Mouse (Mus musculus) A20 (cell line): ENCODE measurements around the gene Rasgef1b.

ENCODE experiments used
- DNase-seq: peaks from one replicate; pipeline ENCODE4 v3.0.0-alpha.2; 2011; ENCODE audit warnings: low read depth, low spot score

Gene Rasgef1b

DNA sequence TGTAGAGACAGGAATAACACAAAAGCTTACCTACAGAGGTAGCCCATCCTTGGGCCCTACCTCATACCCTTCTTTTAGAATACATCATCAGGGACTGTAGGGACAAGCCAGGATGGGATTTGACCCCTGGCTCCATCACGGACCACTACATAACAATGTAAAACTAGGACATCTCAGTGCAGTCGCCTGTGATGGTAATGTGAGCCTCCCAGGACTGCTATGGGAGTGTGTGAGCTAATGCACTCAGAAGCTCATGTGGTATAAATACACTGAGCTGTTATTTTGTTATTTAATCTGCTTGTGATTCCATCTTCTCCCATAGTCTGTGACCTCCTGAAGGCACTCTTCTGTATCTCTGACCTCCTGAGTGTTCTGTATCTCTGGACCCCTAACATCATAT is 432.5 kb downstream of the Rasgef1b start:
- DNase-seq, result no peak

DNA sequence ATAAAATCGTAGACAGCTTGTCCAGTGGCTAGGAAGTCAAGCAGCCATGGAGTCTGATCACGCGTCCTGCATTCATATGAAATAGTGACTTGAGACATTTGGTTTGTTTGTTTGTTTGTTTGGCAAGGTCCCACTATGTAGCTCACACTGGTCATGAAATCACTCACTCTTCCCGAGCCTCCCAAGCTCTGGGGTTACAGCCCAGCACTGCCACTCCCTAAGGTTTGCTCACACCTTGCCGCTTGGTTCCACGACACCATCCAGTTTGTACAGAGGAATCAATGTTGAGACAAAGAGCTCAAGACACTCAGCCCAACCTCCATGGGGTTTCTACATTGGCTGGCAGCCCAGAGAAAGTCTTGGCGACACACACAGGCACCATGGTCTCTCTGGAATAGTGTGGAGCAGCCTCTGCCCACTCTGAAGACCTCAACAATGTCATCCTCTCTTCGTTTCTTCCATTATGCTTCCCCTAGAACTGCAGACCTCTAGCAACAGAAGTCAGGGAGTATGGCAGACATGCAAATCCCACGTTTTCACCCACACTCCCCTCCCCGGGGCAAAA is 436.5 kb downstream of the Rasgef1b start:
- DNase-seq, result no peak

DNA sequence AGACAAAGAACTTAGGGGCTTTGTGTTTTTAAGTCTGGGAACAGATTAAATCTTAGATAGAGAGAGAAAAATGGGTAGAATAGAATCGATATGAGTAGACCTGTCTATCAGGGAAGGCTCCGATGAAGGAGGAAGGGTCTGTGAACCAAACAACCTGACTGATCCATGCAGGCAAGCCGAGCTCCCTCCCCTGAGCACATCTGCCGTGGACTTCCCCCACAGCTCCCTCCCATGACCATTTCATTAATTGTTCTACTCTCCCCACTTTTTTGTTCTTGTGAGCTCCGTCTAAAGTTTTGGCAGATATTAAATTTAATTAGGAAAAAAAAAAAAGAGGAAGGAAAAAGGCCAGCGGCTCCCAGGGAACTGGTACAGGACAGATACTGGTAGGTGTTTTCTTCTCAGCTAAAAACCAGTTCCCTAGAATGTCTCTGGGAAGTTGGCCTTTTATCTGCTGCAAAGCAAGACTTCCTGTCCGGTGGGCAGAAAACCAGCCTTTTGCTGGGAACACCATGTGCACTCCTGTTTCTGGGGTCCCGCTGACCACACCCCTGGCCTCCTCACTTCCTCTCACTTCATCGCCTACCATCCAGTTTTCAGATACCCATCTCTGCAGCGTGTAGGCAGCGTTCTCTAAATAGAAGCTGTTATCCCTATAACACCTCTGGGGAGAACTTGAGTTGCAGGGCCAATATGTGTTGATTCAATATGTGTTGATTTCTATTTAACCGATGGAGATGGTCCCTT is 437.6 kb downstream of the Rasgef1b start:
- DNase-seq, result no peak

DNA sequence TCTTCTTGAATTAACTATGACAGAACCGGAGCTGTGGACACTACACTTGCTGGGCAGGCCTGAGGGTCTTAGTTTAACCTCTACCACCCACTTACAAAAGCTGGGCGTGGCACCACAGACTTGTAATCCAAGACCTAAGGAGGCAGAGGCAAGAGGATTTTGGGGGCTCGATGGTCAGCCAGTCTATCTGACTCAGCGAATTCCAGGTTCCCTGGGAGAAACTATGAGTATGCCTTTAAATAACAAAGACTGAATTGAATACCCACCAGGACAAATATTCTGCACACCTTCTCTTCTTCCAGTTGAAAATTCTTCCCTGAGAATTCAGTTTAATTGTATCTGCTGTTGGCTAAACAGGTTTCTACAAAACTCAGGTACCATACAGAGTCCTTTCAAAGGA is 440.6 kb downstream of the Rasgef1b start:
- no peak for DNase-seq

DNA sequence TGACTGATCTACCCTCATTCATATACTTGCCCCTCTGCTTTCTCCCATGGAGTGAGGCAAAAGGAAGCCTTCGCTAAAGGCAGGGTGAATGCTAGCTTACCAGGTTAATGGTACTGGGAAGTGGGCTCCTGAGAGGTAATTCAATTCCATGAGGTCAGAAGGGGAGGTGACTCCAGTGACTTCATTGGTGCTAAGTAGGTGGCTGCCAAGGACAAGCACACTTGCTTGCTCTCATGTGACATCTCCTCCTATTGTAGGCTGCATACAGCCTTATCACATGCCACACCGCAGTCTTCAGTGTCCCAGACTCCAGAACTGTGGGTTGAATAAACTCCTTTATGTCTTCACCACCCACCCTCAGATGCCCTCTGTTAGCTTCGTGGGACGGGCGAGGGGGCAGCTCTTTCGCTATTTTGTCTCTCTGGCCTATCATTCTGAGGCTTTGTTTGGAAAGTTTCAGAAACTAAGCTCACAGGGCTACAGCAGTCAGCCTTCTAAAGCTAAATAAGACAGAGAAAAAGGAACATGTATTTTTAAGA is 441.1 kb downstream of the Rasgef1b start:
- DNase-seq, result no peak

DNA sequence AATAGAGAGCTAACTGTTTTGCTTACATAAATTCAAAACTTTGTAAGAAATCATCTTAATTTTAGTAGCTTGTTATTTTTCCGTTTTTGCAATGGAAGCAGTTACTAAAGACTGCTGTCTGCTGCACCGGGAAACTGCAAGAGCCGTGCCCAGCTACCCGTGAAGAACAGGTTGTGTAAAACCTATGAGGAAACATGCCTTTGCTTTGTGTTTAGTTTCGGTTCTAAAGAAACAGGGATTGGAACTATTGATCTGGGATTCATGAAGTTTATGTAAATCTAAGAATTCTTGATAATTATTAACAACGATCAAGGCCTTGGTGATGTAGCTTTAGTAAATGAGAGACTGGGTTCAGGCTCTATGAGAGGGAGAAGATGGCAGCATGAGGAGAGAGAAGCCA is 442.3 kb downstream of the Rasgef1b start:
- DNase-seq, result no peak

DNA sequence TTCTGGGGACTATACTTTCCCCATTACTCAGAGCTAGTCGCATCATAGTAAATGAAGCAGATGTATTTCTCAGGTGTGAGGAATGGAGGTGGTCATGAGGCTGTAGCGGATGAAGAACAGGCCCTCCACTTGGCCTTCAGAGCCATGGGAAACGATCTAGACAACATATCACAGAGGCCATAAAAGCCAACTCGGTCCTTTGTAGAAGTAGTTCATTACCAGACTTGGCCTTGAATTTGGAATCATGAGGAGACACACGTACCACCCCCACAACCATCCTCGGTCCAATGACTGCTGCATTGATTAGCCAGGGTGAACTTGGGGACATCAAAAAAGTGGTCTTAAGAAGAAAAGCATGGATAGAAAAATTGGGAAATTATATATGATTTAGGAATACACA is 442.8 kb downstream of the Rasgef1b start:
- no peak for DNase-seq

DNA sequence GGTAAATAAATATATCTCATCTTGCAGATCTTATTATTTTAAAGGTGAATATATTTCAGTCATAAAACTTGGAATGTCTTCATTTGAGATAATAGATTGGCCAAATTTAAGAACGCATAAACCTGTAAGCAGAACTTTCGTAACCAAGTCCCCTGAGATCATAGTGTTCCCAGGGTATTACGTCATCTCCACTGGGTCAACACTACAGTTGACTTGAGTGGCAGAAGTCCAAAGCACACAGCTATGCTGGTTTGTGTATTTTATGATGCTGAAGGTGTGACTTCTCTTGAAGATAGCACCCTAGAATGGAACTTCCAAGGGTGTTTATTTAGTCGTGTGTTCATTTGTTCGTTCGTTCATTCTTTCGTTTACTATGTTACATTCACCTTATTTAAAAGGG is 444.5 kb downstream of the Rasgef1b start:
- no peak for DNase-seq

DNA sequence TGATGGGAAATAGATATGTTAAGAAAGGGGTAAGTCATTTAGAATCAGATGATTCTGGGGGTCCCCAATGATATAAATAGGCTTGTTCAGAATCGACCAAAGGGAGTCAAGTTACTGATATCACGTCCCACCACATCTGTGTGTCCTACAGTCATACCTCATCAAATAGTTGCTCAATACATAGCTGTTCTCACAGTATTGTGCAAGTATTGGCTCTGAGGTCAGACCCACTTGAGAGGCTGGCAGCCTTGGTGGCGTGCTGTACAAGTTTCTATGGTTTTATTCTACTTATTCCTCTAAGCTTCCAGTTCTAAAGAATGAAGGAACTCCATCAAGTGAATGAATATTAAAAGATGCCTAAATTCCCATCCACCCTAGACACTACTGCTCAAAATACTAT is 445.2 kb downstream of the Rasgef1b start:
- DNase-seq, result no peak

DNA sequence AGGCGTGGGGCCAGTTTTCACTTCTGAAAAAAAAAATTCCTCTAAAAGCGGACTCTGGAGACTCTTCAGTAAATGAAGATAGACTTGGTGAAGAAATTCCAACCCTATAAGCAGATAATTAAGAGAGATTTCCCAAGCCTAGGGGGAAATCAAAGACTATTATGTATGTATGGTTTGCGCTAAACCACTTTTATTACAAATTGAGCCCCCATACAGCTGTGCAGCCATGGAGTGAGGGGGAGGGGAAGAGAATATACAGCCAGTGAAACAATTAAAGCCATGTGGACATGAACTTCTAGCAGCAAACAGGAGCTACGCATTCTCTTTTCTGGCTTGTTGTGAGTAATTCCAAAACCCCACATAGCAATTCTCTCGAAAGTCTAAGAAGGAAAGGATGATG is 448.3 kb downstream of the Rasgef1b start:
- DNase-seq, result no peak

DNA sequence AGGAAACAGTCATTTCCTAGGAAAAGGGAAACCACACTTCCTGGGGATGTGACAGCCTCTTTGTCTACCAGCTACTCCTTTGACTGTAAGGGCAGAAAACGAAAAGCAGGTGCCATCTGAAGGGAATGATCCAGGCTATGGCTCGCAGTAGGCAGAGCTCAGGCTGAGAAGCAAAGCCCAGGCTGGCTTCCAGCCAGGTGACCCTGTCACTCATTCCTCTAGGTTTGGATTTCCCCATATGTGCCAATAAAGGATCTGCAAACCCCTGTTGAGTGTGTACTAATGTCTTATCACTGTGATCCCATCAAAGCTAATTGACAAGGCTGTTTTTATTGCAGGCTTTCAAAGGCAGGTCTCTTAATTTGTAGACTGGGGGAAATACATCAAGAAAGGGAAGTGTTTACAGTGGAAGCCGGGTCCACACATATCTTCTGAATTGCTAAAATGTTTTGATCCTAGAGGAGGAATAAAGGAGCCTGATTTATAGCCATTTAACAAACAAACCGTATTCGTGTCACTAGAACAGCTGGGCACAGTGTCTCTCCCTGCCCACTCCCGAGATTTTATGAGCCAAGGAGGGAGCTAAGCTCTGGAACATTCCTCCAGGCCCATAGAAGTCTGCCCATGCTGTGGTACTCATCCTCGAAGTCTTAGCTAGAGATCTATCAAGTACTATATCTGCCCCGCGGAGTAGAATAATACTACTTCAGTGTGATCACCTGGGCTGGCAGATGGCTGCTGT is 449.7 kb downstream of the Rasgef1b start:
- no peak for DNase-seq

DNA sequence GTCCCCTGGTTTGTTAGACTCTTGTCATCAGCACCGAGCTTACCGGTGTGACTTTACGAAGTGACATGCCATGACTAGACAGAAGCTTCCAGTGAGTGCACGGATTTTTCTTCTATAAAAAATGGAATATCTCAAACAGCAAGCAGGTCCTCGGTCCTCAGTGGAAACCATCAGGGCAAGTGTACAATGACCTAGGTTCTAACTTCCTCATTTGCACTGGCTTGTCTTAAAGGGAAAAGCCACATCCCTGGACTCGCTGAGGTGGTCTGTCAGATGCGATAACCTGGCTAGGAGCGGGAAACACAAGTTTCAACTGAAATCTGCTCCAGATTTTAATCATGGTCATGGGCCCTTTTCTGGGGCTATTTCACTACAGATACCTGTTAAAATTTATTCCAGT is 450.5 kb downstream of the Rasgef1b start:
- DNase-seq, result no peak

DNA sequence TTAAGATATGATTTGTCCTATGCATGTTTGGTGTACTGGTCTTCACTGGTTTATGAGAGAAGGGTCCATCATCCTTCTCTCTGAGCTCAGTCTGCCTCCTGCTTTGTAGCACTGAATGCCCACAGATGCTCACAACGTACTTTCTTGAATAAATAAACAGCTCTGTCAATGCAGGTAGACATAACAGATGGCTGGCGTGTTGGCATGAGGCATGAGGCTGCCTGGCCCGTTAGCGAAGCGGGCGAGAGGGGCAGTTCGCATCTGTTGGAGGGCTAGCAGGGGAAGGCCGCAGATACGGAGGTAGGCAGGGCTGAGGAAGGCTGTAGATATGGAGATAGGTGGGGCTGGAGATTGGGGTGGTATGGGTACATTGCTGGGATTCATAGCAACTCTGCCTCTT is 451.3 kb downstream of the Rasgef1b start:
- no peak for DNase-seq

DNA sequence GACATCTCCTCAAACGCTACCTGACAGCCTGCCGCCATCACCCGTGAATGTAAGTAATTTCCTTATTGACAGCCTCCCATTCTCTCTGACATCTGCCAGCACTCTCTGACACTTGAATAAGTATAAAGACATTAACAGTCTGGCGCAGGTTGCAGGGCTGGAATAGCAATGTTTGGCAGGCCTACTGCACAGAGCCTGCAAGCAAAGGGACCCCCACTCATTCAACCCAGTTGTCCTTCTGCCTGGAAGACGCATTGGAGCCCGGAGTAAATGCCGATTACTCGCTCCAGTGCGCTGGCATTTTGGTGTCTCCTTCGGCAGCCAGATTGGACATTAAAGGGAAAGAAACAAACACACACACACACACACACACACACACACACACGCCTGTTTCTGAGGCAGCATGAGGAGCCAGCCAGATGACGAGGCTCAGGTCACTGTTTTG is 454.7 kb downstream of the Rasgef1b start:
- DNase-seq, result no peak

DNA sequence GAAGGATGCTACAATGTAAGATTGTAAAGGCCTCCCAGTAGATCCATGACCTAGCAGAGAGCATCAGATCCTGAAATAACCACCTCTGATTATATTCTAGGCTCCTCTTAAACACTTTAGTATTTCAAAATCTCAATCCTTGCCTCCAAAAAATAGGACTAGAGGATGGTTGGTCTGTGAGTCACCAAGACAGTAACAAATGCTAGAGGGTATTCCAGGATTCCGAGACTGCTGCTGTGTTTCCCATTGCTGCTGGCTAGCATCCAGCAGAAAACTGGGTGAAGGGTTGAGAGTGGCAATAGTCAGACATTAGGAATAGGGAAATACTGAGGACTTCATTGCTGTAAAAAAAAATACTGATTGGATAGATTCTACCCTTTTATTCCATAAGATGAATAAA is 457.3 kb downstream of the Rasgef1b start:
- DNase-seq, result no peak

DNA sequence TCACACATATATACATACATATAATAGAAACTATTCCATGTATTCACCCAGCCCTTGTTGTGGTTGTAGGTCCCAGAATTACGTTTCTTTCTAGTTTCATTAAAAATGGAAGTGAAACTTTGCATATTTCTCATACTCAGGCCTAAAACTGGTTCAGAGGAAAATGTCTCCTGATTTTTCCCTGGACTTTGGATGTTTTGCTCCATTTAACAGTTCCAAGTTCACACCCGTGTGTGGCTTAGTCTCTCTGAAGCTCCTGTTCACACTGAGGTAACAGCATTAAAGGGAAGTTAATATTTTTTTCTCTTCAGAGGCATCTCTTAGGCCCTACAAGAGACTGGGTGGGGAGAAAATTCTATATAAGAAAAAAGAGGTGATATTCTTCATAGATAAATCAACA is 459.7 kb downstream of the Rasgef1b start:
- DNase-seq, result no peak

DNA sequence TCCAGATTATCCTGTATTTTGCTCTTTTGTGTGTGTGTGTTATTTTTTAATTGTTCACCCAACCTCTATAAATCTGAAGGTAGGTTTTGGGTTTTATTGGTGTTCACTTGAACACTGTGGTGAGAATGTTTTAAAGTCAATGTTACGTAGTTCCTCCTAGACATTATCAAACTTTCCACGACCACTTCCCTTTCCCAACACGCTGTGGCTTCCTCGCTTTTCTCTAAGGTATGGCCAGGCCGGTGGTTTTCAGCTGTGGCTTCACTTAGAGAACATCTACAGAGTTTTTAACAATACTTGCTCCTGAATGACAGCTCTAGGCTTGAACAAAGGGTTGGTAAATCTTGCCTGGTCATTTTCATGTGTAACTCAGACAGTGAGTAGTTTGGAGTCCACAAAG is 461.5 kb downstream of the Rasgef1b start:
- DNase-seq, result no peak

DNA sequence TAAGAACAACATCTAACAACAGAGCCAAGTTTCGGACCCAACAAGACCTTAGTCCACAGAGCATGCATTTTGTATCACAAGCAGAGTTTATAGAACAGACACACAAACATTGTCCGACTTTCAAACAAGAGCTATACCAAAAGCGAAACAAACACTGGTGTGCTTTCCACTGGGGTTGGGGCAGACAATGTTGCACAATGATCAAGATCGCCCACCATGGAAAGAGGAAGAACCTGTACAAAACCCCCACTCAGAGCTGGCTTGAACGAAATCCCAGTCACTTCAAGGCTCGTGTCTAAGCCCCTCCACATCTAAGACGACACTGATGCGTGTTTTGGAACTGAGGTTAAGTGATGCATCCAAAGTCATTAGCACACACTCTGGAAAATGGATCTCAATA is 462.6 kb downstream of the Rasgef1b start:
- no peak for DNase-seq

DNA sequence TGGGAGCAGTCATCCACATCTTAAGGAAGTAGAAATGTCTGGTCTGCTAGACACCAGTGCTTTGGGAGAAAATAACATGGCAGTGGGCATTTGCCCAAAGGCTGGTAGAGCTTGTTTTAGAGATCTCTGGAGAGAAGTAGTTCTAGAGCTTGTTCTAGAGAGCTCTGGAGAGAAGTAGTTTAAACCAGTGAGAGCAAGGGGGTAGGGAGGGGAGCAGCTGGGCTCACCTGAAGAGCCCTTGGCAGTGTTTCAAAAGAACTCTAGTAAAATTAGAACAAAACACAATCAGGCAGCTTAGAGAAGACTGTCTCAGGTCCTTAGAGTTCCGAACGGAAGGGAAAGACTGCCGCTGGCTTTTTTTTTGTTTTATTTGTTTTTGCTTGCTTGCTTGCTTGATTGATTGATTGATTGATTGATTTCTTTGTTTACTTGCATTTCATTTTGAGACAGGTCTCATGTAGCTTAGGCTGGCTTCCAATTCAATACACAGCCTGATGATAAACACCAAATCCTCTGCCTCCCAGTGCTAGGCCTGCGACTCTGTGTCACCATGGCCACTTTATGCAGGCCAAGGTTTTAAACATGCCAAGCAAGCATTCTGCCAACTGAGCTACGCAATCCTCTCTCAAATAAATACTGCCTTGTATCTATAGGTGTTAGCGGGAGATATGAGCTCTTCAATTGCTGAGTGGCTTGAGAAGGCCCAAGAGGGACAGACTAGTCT is 466.5 kb downstream of the Rasgef1b start:
- DNase-seq, result no peak

DNA sequence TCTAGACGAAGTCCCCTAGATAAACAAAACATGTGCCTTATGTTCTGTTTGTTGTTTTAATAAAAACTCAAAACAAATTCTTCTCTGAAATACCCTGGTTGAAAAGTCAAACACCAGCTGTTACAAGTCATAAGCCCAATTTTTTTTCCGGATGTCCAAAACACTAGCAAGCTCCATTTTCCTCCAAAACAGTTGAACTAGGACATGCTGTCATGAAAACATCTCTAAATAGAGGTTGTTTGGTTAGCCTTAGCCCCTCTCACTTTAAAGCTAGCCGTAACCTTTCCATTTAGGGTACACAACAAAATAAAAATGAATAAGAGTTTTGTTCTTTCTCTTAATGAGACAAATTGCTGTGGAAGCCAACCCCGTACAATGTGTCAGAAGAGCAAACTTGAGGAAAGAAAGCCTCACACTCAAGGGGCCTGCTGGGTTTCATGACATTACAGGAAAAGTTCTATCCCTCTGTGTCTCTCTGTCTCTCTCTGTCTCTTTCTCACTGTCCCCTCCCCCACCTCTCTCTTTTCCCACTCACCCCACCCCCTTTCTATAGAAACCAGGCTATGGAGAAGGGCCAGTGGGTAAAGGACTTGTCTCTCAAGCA is 467.6 kb downstream of the Rasgef1b start:
- no peak for DNase-seq

DNA sequence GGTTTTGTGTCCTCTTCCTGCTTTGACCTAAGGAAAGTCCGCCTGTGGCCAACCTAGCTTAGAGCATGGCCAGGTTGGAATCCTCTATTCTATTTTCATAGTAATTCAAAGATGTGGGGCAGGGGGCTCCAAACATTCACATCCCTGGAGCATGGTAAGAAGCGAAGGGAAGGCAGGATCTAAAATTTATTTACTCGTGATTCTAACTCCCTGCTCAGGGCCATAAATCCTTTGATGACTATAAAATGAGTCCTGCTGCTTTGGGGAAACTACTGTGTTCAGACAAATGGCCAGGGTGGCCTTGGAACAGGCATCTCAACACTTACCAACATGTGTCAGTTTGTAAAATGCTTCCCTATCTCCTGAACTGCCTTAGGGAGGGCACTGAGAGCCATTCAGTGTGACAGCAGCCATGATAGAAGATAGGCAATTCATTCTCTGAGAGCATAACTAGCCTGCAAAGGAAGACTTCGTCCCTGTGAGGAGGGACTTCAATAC is 470.8 kb downstream of the Rasgef1b start:
- no peak for DNase-seq
